Mouse (Mus musculus): ENCODE results near the gene Zbtb16. TPM values are rescaled to one million over a fixed set of nuclear protein-coding genes. Genes with fewer than 3 reads are reported as not detected.

The Zbtb16 gene
- total and polyA plus RNA-seq, 3 experiments, result 0.34 to 3.0 (median 0.90) TPM

- no peak for DNase-seq (ENCODE audit: extremely low read depth)
- Histone ChIP-seq H3K4me3 (replicated peaks in 1 of 3; ENCODE audit: low read depth in 2 of 3, low read length in 2 of 3, poor library complexity in 1 of 3) (no peak overlapping the region), H3K79me2 (replicated peaks; ENCODE audit: control insufficient read depth, extremely low read depth, insufficient read depth, poor library complexity, severe bottlenecking) (no peaks in the 10 kb centered on the region), H3K4me2 (ENCODE audit: insufficient read depth, low read depth, poor library complexity, severe bottlenecking) (no peak overlapping the region), H3K4me1 (ENCODE audit: control insufficient read depth in 1 of 2, insufficient read depth in 2 of 2) (peaks cover 0 to 16% of the 10 kb centered on the region in 2 experiments; a peak in 2 of 4 replicates), H3K27ac (ENCODE audit: insufficient read depth, low read depth) (no peak overlapping the region), H3K36me3 (replicated peaks in 1 of 2; ENCODE audit: control insufficient read depth in 1 of 2, insufficient read depth in 1 of 2, low read length in 1 of 2) (peaks cover 10 to 13% of the 10 kb centered on the region in 2 experiments), H3K27me3 (replicated peaks) (no peaks in the 10 kb centered on the region), H3K9me3 (replicated peaks; ENCODE audit: low read length) (no peaks in the 10 kb centered on the region), H3K9ac (ENCODE audit: insufficient read depth, low read depth) (no peak overlapping the region)
- no peak for TF ChIP-seq E2F4 (IDR thresholded peaks at IDR 0.05; ENCODE audit: insufficient replicate concordance, low read depth, low read length)
- TF ChIP-seq CHD2 (IDR thresholded peaks at IDR 0.05; ENCODE audit: low read length), result no peak
- TF ChIP-seq NELFE (IDR thresholded peaks at IDR 0.05; ENCODE audit: low read depth, low read length), result no peak
- TF ChIP-seq HCFC1 (IDR thresholded peaks at IDR 0.05; ENCODE audit: low read depth, low read length), result no peak
- no peak for TF ChIP-seq PAX5 (IDR thresholded peaks at IDR 0.05; ENCODE audit: low read length)
- in situ Hi-C loops (cut with MboI; ENCODE audit: low pct_ligation_motif_present, low pct_unique_long_range_greater_than_20kb, low sequenced_read_pairs) (no loop called here), dilution Hi-C loops (cut with MboI; ENCODE audit: extremely low pct_ligation_motif_present, extremely low pct_unique_long_range_greater_than_20kb, low sequenced_read_pairs) (no loop called here)
These were observed 93.9 kb downstream of the Zbtb16 start for GRCm38 (mm10) chr9:48742150-48742549.

- H3K4me1 ChIP-seq (ENCODE audit: control insufficient read depth in 1 of 2, insufficient read depth in 2 of 2), result peaks cover 0 to 16% of the 10 kb centered on the region in 2 experiments; a peak in 2 of 4 replicates
- TF ChIP-seq UBTF (IDR thresholded peaks at IDR 0.05; ENCODE audit: low read depth, low read length) (no peak), TCF12 (IDR thresholded peaks at IDR 0.05; ENCODE audit: low read depth, low read length) (no peak), JUN (IDR thresholded peaks at IDR 0.05; ENCODE audit: insufficient read depth, low read depth, low read length) (no peak)
These were observed 94.5 kb downstream of the Zbtb16 start for GRCm38 (mm10) chr9:48741433-48742077.

GRCm38 (mm10) chr9:48740732-48741255, 95.2 kb downstream of the Zbtb16 start:
- H3K9ac ChIP-seq (ENCODE audit: insufficient read depth, low read depth), result no peak overlapping the region
- no peak overlapping the region for H3K4me3 ChIP-seq (replicated peaks in 1 of 3; ENCODE audit: low read depth in 2 of 3, low read length in 2 of 3, poor library complexity in 1 of 3)
- H3K4me1 ChIP-seq (ENCODE audit: control insufficient read depth in 1 of 2, insufficient read depth in 2 of 2), result peaks cover 0 to 16% of the 10 kb centered on the region in 2 experiments; a peak in 2 of 4 replicates
- dilution Hi-C loops (cut with MboI; ENCODE audit: extremely low pct_ligation_motif_present, extremely low pct_unique_long_range_greater_than_20kb, low sequenced_read_pairs), result no loop called here
- no peak overlapping the region for H3K27ac ChIP-seq (ENCODE audit: insufficient read depth, low read depth)
- H3K27me3 ChIP-seq (replicated peaks), result no peaks in the 10 kb centered on the region
- in situ Hi-C loops (cut with MboI; ENCODE audit: low pct_ligation_motif_present, low pct_unique_long_range_greater_than_20kb, low sequenced_read_pairs), result no loop called here
- H3K9me3 ChIP-seq (replicated peaks; ENCODE audit: low read length), result no peaks in the 10 kb centered on the region
- peaks cover 10 to 13% of the 10 kb centered on the region in 2 experiments for H3K36me3 ChIP-seq (replicated peaks in 1 of 2; ENCODE audit: control insufficient read depth in 1 of 2, insufficient read depth in 1 of 2, low read length in 1 of 2)
- H3K4me2 ChIP-seq (ENCODE audit: insufficient read depth, low read depth, poor library complexity, severe bottlenecking), result no peak overlapping the region
- TF ChIP-seq MYC (IDR thresholded peaks at IDR 0.05; ENCODE audit: low read depth, low read length) (no peak), POLR2A (IDR thresholded peaks at IDR 0.05; ENCODE audit: low read depth, low read length) (no peak), POLR2AphosphoS2 (IDR thresholded peaks at IDR 0.05; ENCODE audit: low read depth, low read length) (no peak), MXI1 (IDR thresholded peaks at IDR 0.05; ENCODE audit: low read depth, low read length) (no peak), IRF4 (IDR thresholded peaks at IDR 0.05; ENCODE audit: low read depth, low read length) (no peak), CHD1 (IDR thresholded peaks at IDR 0.05; ENCODE audit: low read depth, low read length) (no peak), ZKSCAN1 (IDR thresholded peaks at IDR 0.05; ENCODE audit: borderline replicate concordance, low read depth, low read length) (no peak), BHLHE40 (IDR thresholded peaks at IDR 0.05; ENCODE audit: low read depth, low read length) (no peak), USF1 (IDR thresholded peaks at IDR 0.05; ENCODE audit: low read depth, low read length) (no peak), CHD2 (IDR thresholded peaks at IDR 0.05; ENCODE audit: low read length) (no peak), MAZ (IDR thresholded peaks at IDR 0.05; ENCODE audit: low read depth, low read length) (no peak), MAFK (IDR thresholded peaks at IDR 0.05; ENCODE audit: insufficient replicate concordance, low read length) (no peak), NRF1 (IDR thresholded peaks at IDR 0.05; ENCODE audit: low read depth, low read length) (no peak), JUN (IDR thresholded peaks at IDR 0.05; ENCODE audit: insufficient read depth, low read depth, low read length) (no peak), RCOR1 (conservative IDR thresholded peaks at IDR 0.05; ENCODE audit: low read depth, low read length) (no peak), PAX5 (IDR thresholded peaks at IDR 0.05; ENCODE audit: low read length) (no peak), MAX (IDR thresholded peaks at IDR 0.05; ENCODE audit: low read length) (no peak), UBTF (IDR thresholded peaks at IDR 0.05; ENCODE audit: low read depth, low read length) (no peak), GABPA (IDR thresholded peaks at IDR 0.05; ENCODE audit: insufficient replicate concordance, low read depth, low read length) (no peak), USF2 (conservative IDR thresholded peaks at IDR 0.05; ENCODE audit: low read depth, low read length) (no peak)
- no peaks in the 10 kb centered on the region for H3K79me2 ChIP-seq (replicated peaks; ENCODE audit: control insufficient read depth, extremely low read depth, insufficient read depth, poor library complexity, severe bottlenecking)
- no peak for DNase-seq (ENCODE audit: extremely low read depth)

More at GRCm38 (mm10) chr9:48741433-48742077, 94.5 kb downstream of the Zbtb16 start:
- in situ Hi-C loops (cut with MboI; ENCODE audit: low pct_ligation_motif_present, low pct_unique_long_range_greater_than_20kb, low sequenced_read_pairs), result no loop called here
- H3K9me3 ChIP-seq (replicated peaks; ENCODE audit: low read length), result no peaks in the 10 kb centered on the region
- no peaks in the 10 kb centered on the region for H3K27me3 ChIP-seq (replicated peaks)
- H3K4me2 ChIP-seq (ENCODE audit: insufficient read depth, low read depth, poor library complexity, severe bottlenecking), result no peak overlapping the region
- no peak overlapping the region for H3K27ac ChIP-seq (ENCODE audit: insufficient read depth, low read depth)
- H3K4me3 ChIP-seq (replicated peaks in 1 of 3; ENCODE audit: low read depth in 2 of 3, low read length in 2 of 3, poor library complexity in 1 of 3), result no peak overlapping the region
- dilution Hi-C loops (cut with MboI; ENCODE audit: extremely low pct_ligation_motif_present, extremely low pct_unique_long_range_greater_than_20kb, low sequenced_read_pairs), result no loop called here
- no peak for DNase-seq (ENCODE audit: extremely low read depth)
- H3K36me3 ChIP-seq (replicated peaks in 1 of 2; ENCODE audit: control insufficient read depth in 1 of 2, insufficient read depth in 1 of 2, low read length in 1 of 2), result peaks cover 10 to 13% of the 10 kb centered on the region in 2 experiments
- H3K79me2 ChIP-seq (replicated peaks; ENCODE audit: control insufficient read depth, extremely low read depth, insufficient read depth, poor library complexity, severe bottlenecking), result no peaks in the 10 kb centered on the region
- H3K9ac ChIP-seq (ENCODE audit: insufficient read depth, low read depth), result no peak overlapping the region
